Mouse (Mus musculus) limb, embryonic 10.5 days (tissue): ENCODE measurements around the gene Klhdc9. TPM values are rescaled to one million over a fixed set of nuclear protein-coding genes. Genes with fewer than 3 reads are reported as not detected.

ENCODE experiments used
- DNase-seq: peaks from one replicate; pipeline ENCODE4 v3.0.0-alpha.2; 2017; ENCODE audit warnings: low spot score
- H3K27ac ChIP-seq: fragments of 300-500 bp; sonication (generic); 2 replicates; pipeline ENCODE4 v1.5.1; 2016; ENCODE audit warnings: mild to moderate bottlenecking
- H3K27me3 ChIP-seq: fragments of 300-500 bp; sonication (generic); 2 replicates; pipeline ENCODE4 v1.6.1; 2016; ENCODE audit warnings: low read depth, mild to moderate bottlenecking; ENCODE audit not compliant: poor library complexity, severe bottlenecking
- H3K36me3 ChIP-seq: fragments of 300-500 bp; sonication (generic); 2 replicates; pipeline ENCODE4 v1.6.1; 2016; ENCODE audit warnings: mild to moderate bottlenecking, moderate library complexity
- H3K4me1 ChIP-seq: fragments of 300-500 bp; sonication (generic); 2 replicates; pipeline ENCODE4 v1.6.1; 2016
- H3K4me3 ChIP-seq: fragments of 300-500 bp; sonication (generic); 2 replicates; pipeline ENCODE4 v1.5.1; 2016; ENCODE audit warnings: mild to moderate bottlenecking, moderate library complexity
- H3K9me3 ChIP-seq: fragments of 300-500 bp; sonication (generic); replicated peaks from 2 replicates; pipeline ENCODE4 v1.6.1; 2016; ENCODE audit warnings: mild to moderate bottlenecking
- WGBS: fragments of 180-500 bp; shearing (Covaris S2); methylation state at CpG from one replicate; pipeline ENCODE4 v1.1.7; 2016; 5-methylcytosine and 5-hydroxymethylcytosine counted together
- polyA plus RNA-seq: library from polyadenylated mRNA; unstranded; fragments of >200 nt; fragmentation: Nextera tagmentation; extraction: Ambion mirVana; gene quantifications from 2 replicates; pipeline ENCODE4 v1.2.1, GENCODE M21; 2016

The Klhdc9 gene
- polyA plus RNA-seq, 1 experiment from 2014 or later, result 2.4 TPM

GRCm38 (mm10) chr1:171325571-171325970 lies 35.0 kb downstream of the Klhdc9 start:
- Histone ChIP-seq H3K27ac (no peak overlapping the region), H3K9me3 (no peaks in the 10 kb centered on the region), H3K27me3 (no peaks in the 10 kb centered on the region), H3K4me1 (peaks cover 22% of the 10 kb centered on the region), H3K4me3 (no peak overlapping the region), H3K36me3 (peaks cover 16% of the 10 kb centered on the region)
- WGBS, result 81% methylated on average over 2 of the region's 2 CpGs
- DNase-seq, result no peak

- Histone ChIP-seq H3K27ac (no peak overlapping the region), H3K36me3 (peaks cover 16% of the 10 kb centered on the region), H3K4me3 (no peak overlapping the region), H3K27me3 (no peaks in the 10 kb centered on the region), H3K9me3 (no peaks in the 10 kb centered on the region), H3K4me1 (no peaks in the 10 kb centered on the region)
- WGBS, result 79% methylated on average over 1 of the region's 1 CpGs
- DNase-seq, result no peak
Measured at GRCm38 (mm10) chr1:171322012-171322411, 38.6 kb downstream of the Klhdc9 start.

GRCm38 (mm10) chr1:171321415-171321814 lies 39.2 kb downstream of the Klhdc9 start:
- Histone ChIP-seq H3K27me3 (no peaks in the 10 kb centered on the region), H3K4me1 (no peaks in the 10 kb centered on the region), H3K4me3 (no peak overlapping the region), H3K36me3 (peaks cover 16% of the 10 kb centered on the region), H3K9me3 (no peaks in the 10 kb centered on the region), H3K27ac (no peak overlapping the region)
- no peak for DNase-seq

- H3K27me3 ChIP-seq, result no peaks in the 10 kb centered on the region
- H3K4me3 ChIP-seq, result peak overlapping the region; percentile 23; the same call in 1 of the 2 replicates
- no peak overlapping the region for H3K27ac ChIP-seq
- peaks cover 6% of the 10 kb centered on the region; the same call in 1 of the 2 replicates for H3K36me3 ChIP-seq
- no peaks in the 10 kb centered on the region for H3K9me3 ChIP-seq
- no peak for DNase-seq
- H3K4me1 ChIP-seq, result no peaks in the 10 kb centered on the region
- WGBS, result 17% methylated on average over 5 of the region's 5 CpGs
Measured at GRCm38 (mm10) chr1:171320151-171320550, 40.4 kb downstream of the Klhdc9 start.

- Histone ChIP-seq H3K9me3 (no peaks in the 10 kb centered on the region), H3K27me3 (no peaks in the 10 kb centered on the region), H3K36me3 (peaks cover 3% of the 10 kb centered on the region; the same call in 1 of the 2 replicates), H3K4me1 (no peaks in the 10 kb centered on the region), H3K4me3 (peak overlapping the region; percentile 23; the same call in 1 of the 2 replicates), H3K27ac (no peak overlapping the region)
- WGBS, result 16% methylated on average over 7 of the region's 7 CpGs
- no peak for DNase-seq
Measured at GRCm38 (mm10) chr1:171319748-171320147, 40.9 kb downstream of the Klhdc9 start.

GRCm38 (mm10) chr1:171309321-171309720 lies 51.3 kb downstream of the Klhdc9 start:
- Histone ChIP-seq H3K36me3 (no peaks in the 10 kb centered on the region), H3K9me3 (no peaks in the 10 kb centered on the region), H3K27ac (no peak overlapping the region), H3K27me3 (no peaks in the 10 kb centered on the region), H3K4me1 (no peaks in the 10 kb centered on the region), H3K4me3 (no peak overlapping the region)
- no peak for DNase-seq
- WGBS, result 81% methylated on average over 2 of the region's 2 CpGs

Other genes with a start within 250 kb of the Klhdc9 start
- gene Cfap126, start 246.9 kb downstream of the Klhdc9 start, polyA plus RNA-seq, result 1.0 and 1.1 TPM in 2 replicates
- 250 and 257 TPM in 2 replicates for gene Sdhc, start 210.2 kb downstream of the Klhdc9 start, polyA plus RNA-seq
- gene Mpz, start 210.1 kb downstream of the Klhdc9 start, polyA plus RNA-seq, result 0.44 TPM in 1 of 2 replicates, not detected in the other
- gene Pcp4l1, start 164.5 kb downstream of the Klhdc9 start, polyA plus RNA-seq, result 1.7 and 1.9 TPM in 2 replicates
- 0.23 and 0.34 TPM in 2 replicates for gene Nr1i3, start 146.8 kb downstream of the Klhdc9 start, polyA plus RNA-seq
- 32.2 and 32.5 TPM in 2 replicates for gene Tomm40l, start 138.3 kb downstream of the Klhdc9 start, polyA plus RNA-seq
- gene Apoa2, start 135.7 kb downstream of the Klhdc9 start, polyA plus RNA-seq, result 1.9 and 2.6 TPM in 2 replicates
- 6.4 and 10.7 TPM in 2 replicates for gene Fcer1g, start 126.4 kb downstream of the Klhdc9 start, polyA plus RNA-seq
- 7.3 and 10.5 TPM in 2 replicates for gene Adamts4, start 110.4 kb downstream of the Klhdc9 start, polyA plus RNA-seq
- gene Ndufs2, start 109.4 kb downstream of the Klhdc9 start, polyA plus RNA-seq, result 308 and 312 TPM in 2 replicates
- gene B4galt3, start 90.5 kb downstream of the Klhdc9 start, polyA plus RNA-seq, result 69.0 and 75.1 TPM in 2 replicates
- 48.4 and 62.3 TPM in 2 replicates for gene Ppox, start 79.6 kb downstream of the Klhdc9 start, polyA plus RNA-seq
- 107 and 125 TPM in 2 replicates for gene Usp21, start 72.8 kb downstream of the Klhdc9 start, polyA plus RNA-seq
- gene Ufc1, start 65.8 kb downstream of the Klhdc9 start, polyA plus RNA-seq, result 99.6 and 101 TPM in 2 replicates
- gene Dedd, start 31.7 kb downstream of the Klhdc9 start, polyA plus RNA-seq, result 44.3 and 50.5 TPM in 2 replicates
- gene Nit1, start 15.2 kb downstream of the Klhdc9 start, polyA plus RNA-seq, result 32.8 and 36.3 TPM in 2 replicates
- 149 TPM in 2 replicates for gene Pfdn2, start 15.1 kb downstream of the Klhdc9 start, polyA plus RNA-seq
- 3.4 and 4.8 TPM in 2 replicates for gene Nectin4, start 9.3 kb upstream of the Klhdc9 start, polyA plus RNA-seq
- gene Arhgap30, start 28.2 kb upstream of the Klhdc9 start, polyA plus RNA-seq, result 0.56 and 0.69 TPM in 2 replicates
- gene Usf1, start 50.5 kb upstream of the Klhdc9 start, polyA plus RNA-seq, result 119 and 127 TPM in 2 replicates
- gene Tstd1, start 58.1 kb upstream of the Klhdc9 start, polyA plus RNA-seq, result 6.2 and 7.5 TPM in 2 replicates
- 34.7 and 38.2 TPM in 2 replicates for gene F11r, start 76.7 kb upstream of the Klhdc9 start, polyA plus RNA-seq
- gene Alyref2, start 142.7 kb upstream of the Klhdc9 start, polyA plus RNA-seq, result 6.5 and 8.6 TPM in 2 replicates
- gene Itln1, start 174.5 kb upstream of the Klhdc9 start, polyA plus RNA-seq, result not detected in 2 replicates
- gene Cd244a, start 198.4 kb upstream of the Klhdc9 start, polyA plus RNA-seq, result not detected in 2 replicates
- gene Ly9, start 246.6 kb upstream of the Klhdc9 start, polyA plus RNA-seq, result not detected in 2 replicates